Mouse (Mus musculus): Measurements from ENCODE around the gene Lamtor1.

The Lamtor1 gene

DNA sequence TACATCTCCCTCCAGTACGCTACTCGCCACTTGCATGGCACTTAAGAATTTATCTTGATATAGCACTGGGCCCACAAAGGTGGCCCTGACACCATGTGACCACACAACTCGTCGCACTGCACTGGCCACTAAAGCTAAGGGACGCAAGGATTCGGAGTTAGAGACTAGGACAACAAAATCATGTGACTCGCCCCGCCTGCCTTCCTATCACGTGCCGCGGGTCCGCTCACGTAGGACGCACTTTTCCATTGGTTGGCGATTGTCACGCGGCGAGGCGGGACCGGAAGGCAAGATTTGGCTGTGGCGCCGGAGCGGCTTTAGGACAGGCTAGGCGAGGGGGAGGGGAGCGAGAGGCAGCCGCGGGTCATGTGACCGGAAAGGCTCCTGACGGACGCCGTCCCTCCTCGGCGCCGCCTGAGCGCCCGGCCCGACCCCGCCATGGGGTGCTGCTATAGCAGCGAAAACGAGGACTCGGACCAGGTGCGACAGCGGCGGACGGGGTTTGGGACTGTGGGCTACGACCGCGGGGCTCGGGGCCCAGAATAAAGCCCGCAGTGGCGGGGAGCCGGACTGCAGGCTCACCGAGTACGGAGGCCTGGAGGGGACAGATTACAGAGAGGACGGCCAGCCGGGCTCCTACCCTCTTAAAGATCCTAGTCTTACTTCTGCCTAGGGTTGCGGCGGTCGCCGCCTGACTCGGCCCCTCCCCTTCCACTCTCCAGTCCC, at the start of gene Lamtor1:
TSS of gene Lamtor1 (plus strand) at position 344 of the 726 bp plus-strand sequence.
- DNase-seq (ENCODE audit: inconsistent age in 2 of 2, low spot score in 1 of 2): peak; percentile 100

GRCm38 (mm10) chr7:101857094-101857493, 48.6 kb upstream of the Lamtor1 start, which contains the start of gene Folr2:
Gene Folr2 (minus strand): TSS chr7:101857194.
- DNase-seq (ENCODE audit: inconsistent age in 2 of 2, low spot score in 1 of 2): no peak

- no peak for DNase-seq (ENCODE audit: inconsistent age in 2 of 2, low spot score in 1 of 2)
Measured at GRCm38 (mm10) chr7:101858362-101858761, 47.3 kb upstream of the Lamtor1 start.

DNA sequence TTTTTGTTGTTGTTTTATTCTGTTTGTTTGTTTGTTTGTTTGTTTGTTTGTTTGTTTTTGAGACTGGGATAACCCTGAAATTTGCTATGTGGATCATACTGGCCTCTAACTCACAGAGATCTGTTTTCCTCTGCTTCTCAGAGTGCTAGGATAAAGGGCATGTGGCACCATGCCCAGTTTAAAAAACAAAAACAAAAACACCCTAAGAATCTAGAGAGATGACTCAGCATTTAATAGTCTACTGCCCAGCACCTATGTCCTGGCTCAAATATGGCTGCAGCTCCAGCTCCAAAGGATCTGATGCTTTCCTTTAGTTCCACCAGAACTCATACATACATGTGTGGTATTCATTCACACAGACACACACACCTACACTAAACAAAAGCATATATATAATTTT, 44.7 kb upstream of the Lamtor1 start:
- DNase-seq (ENCODE audit: inconsistent age in 2 of 2, low spot score in 1 of 2): no peak

GRCm38 (mm10) chr7:101862291-101862690, 43.4 kb upstream of the Lamtor1 start:
- no peak for DNase-seq (ENCODE audit: inconsistent age in 2 of 2, low spot score in 1 of 2)

DNA sequence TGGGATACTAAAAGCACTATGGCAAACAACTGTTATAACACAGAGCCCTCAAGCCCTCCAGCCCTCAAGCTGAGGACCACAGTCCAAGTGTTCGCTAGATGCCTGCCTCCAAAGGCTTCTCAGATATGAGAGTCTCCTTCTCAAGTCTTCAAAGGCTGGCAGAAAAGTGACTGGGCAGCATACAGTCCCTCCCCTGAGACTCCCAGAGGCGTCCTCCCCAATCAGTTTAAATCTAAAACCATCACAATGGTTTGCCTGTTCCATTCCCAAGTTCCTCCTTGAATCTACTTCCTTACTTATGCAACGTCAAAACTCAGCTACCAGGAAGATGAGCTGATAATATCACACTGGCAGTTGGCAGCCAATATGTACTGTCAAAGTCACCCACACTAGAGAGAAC, 42.3 kb upstream of the Lamtor1 start, which contains the start of gene Anapc15:
TSS of gene Anapc15 (plus strand) at position 301 of the 400 bp plus-strand sequence.
- DNase-seq (ENCODE audit: inconsistent age in 2 of 2, low spot score in 1 of 2): no peak

DNA sequence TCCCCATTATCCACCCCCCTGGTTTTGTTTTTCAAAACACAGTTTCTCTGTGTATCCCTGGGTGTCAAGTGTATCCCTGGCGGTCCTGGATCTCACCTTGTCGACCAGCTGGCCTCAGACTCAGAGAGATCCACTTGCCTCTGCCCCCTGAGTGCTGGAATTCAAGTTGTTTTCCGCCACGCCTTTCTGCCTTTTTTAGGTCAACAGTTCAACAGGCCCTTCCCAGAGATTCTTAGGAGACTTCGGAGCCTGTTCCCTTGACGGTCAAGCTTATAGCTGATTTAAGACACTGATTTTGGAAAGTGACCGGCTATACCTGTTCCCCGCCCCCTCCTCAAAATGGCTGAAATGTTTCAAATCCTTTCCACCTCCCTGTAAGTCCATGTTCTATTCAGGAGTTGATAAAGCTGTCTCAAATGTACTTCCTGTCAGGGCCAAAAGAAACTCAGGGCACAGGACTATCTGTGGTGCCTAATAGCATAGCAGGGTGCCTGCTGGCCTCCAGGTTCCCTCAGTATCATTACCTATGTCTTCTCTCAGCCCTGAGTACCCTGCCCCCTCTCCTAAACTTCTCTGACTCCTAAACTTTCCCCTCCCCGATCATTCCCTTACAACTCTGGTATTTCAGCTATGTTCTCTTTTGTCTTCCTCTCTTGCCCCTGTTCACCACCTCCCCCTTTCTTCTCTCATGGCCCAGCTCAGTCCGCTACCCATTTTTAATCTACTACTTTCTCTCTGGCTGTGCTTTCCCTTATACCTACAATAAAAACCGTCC, 39.0 kb upstream of the Lamtor1 start:
- no peak for DNase-seq (ENCODE audit: inconsistent age in 2 of 2, low spot score in 1 of 2)

DNA sequence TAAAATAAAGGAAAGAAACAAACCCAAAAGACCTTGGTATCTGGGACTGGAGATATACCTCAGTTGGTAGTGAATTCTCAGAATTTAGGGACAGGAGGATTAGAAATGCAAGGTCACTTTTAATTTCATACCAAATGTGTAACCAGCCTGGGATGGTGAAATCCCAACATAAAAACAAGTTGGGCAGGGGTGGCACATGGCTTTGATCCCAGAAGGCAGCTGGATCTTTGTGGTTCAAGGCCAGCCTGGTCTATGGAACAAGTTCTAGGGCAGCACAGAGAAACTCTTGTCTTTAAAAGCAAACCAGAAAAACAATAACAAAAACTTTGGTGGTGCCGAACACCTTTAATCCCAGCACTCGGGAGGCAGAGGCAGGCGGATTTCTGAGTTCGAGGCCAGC, 38.2 kb upstream of the Lamtor1 start:
- peak in 1 of 2 experiments; percentile 60 for DNase-seq (ENCODE audit: inconsistent age in 2 of 2, low spot score in 1 of 2)

GRCm38 (mm10) chr7:101868241-101869162, 37.2 kb upstream of the Lamtor1 start:
- no peak for DNase-seq (ENCODE audit: inconsistent age in 2 of 2, low spot score in 1 of 2)

DNA sequence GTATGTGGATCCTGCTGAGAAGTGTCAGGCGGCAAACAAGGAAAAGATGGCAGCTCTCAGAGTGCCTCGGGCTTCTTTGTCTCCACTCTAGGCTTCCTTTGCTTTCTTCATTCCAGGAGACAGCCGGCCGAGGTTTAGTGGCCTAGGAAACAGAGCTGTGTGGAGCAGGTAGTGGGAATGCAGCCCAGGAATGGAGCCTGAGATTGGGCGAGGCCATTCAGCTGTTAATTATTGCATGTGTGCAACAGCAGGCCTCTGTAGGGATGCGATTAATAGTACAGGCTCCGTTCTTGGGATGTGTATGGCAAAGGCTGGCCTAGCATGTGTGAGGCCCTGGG, 36.6 kb upstream of the Lamtor1 start:
- DNase-seq (ENCODE audit: inconsistent age in 2 of 2, low spot score in 1 of 2): no peak

DNA sequence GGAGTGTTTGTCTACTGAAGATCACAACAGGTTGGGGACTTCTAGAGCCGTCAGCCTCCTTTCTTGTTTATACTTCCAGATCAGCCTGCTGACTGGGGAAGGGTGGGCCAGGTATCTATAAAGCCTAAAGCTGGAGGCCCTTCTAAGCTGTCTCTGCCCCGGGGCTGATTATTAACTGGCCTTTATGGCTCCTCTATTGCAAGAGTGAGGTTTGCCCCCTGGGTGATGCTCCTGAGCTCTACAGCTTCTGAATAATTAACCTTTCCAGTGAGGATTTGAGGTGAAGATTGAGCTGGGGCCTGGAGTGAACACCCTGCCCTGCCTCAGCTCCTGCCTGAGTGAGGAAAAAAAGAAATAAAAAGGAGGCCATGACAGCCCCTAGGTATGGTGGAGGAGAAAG, 35.1 kb upstream of the Lamtor1 start, which contains the start of gene Folr1:
TSS of gene Folr1 (minus strand) at position 160 of the 400 bp plus-strand sequence.
- no peak for DNase-seq (ENCODE audit: inconsistent age in 2 of 2, low spot score in 1 of 2)

- DNase-seq (ENCODE audit: inconsistent age in 2 of 2, low spot score in 1 of 2): peak; percentile 31 to 75
Measured at GRCm38 (mm10) chr7:101871296-101871695, 34.4 kb upstream of the Lamtor1 start.

GRCm38 (mm10) chr7:101875978-101876377, 29.7 kb upstream of the Lamtor1 start:
- peak; percentile 62 to 78 for DNase-seq (ENCODE audit: inconsistent age in 2 of 2, low spot score in 1 of 2)

GRCm38 (mm10) chr7:101880855-101881254, 24.8 kb upstream of the Lamtor1 start:
- no peak for DNase-seq (ENCODE audit: inconsistent age in 2 of 2, low spot score in 1 of 2)

DNA sequence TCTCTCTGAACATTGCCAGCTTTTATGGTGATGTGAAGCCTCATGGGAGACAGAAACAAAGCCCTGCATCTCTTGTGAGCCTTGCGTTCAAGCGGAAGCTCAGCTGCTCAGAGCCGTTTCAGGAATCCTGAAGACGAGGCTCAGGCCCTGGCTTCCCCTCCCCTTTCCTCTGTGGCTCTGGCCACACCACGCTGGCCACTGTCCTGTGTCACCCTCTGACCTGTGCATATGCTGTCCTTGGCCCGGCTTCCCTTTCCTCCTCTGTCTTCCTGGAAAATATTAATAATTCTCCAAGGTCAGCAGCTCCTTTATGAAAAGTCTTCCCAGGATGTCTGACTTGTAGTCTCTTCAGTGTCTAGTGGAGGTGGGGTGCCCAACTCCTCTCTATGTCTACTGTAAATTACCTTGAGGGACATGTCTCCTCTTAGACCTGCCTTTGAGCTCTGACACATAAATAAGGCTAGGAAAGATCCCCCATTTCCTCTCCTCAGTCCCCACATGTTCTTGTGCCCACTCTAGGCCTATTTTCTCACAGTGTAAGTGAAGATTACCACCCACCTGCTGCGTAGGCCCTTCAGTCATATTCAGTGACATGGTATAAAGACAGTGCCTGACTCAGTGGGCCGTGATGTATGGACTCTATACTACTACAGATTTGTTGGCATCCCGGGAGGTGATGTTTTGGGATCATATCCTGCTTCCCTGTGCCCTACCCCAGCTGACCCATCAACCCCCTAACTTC, 23.1 kb upstream of the Lamtor1 start:
- DNase-seq (ENCODE audit: inconsistent age in 2 of 2, low spot score in 1 of 2): peak in 1 of 2 experiments; percentile 66

DNA sequence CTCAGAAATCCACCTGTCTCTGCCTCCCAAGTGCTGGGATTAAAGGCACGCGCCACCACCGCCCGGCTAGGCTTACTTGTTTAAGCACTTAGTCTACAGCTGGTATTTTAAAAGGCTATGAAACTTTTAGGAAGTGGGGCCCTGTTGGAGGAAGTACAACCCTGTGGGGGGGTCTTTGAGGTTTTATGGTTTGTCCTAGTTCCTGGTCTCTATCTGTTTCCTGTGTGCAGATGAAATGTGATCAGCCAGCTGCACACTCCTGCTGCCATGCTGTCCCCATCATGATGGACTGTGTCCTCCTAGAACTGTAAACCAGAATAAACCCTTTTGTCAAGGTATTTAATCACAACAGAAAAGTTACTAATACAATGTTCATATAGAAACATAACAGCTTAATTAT, 21.5 kb upstream of the Lamtor1 start:
- DNase-seq (ENCODE audit: inconsistent age in 2 of 2, low spot score in 1 of 2): no peak

GRCm38 (mm10) chr7:101886274-101886673, 19.4 kb upstream of the Lamtor1 start:
- no peak for DNase-seq (ENCODE audit: inconsistent age in 2 of 2, low spot score in 1 of 2)

GRCm38 (mm10) chr7:101888460-101888859, 17.2 kb upstream of the Lamtor1 start:
- DNase-seq (ENCODE audit: inconsistent age in 2 of 2, low spot score in 1 of 2): no peak

DNA sequence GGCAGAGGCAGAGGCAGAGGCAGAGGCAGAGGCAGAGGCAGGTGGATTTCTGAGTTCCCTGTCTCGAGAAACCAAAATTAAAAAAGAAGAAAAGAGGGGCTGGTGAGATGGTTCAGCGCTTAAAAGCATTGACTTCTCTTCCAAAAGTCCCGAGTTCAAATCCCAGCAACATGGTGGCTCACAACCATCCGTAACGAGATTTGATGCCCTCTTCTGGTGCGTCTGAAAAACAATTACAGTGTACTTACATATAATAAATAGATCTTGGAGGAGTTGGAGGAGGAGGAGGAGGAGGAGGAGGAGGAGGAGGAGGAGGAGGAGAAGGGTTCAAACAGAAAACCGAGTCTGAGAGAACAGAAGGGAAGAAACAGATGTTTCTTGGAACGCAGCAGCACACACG, 10.0 kb upstream of the Lamtor1 start:
- DNase-seq (ENCODE audit: inconsistent age in 2 of 2, low spot score in 1 of 2): no peak
